Mouse (Mus musculus) hindbrain, embryonic 16.5 days (tissue): ENCODE results near the gene Sectm1a. TPM values are rescaled to one million over a fixed set of nuclear protein-coding genes. Genes with fewer than 3 reads are reported as not detected.

Source experiments
- ATAC-seq: fragments of 200-750 bp; cut with Nextera tagmentation; 2 replicates; pipeline ENCODE4 v1.8.0; 2017; ENCODE audit warnings: moderate TSS enrichment, moderate library complexity
- H3K27ac ChIP-seq: fragments of 300-500 bp; sonication (generic); 2 replicates; pipeline ENCODE4 v1.5.1; 2014; ENCODE audit warnings: low read depth, mild to moderate bottlenecking, control low read depth, low read length, moderate library complexity
- H3K27me3 ChIP-seq: fragments of 300-500 bp; sonication (generic); replicated peaks from 2 replicates; pipeline ENCODE4 v1.6.1; 2014; ENCODE audit warnings: low read length; ENCODE audit not compliant: control insufficient read depth, insufficient read depth
- H3K36me3 ChIP-seq: fragments of 300-500 bp; sonication (generic); 2 replicates; pipeline ENCODE4 v1.6.1; 2014; ENCODE audit warnings: mild to moderate bottlenecking, low read length, moderate library complexity, mixed read lengths; ENCODE audit not compliant: control insufficient read depth, insufficient read depth
- H3K4me1 ChIP-seq: fragments of 300-500 bp; sonication (generic); 2 replicates; pipeline ENCODE4 v1.6.1; 2014; ENCODE audit warnings: low read depth, low read length; ENCODE audit not compliant: control insufficient read depth, insufficient read depth
- H3K4me2 ChIP-seq: fragments of 300-500 bp; sonication (generic); 2 replicates; pipeline ENCODE4 v1.6.1; 2014; ENCODE audit warnings: mild to moderate bottlenecking, low read length, control low read depth, moderate library complexity
- H3K4me3 ChIP-seq: fragments of 300-500 bp; sonication (generic); 2 replicates; pipeline ENCODE4 v1.5.1; 2014; ENCODE audit warnings: mild to moderate bottlenecking, low read length, control low read depth, moderate library complexity
- H3K9ac ChIP-seq: fragments of 300-500 bp; sonication (generic); 2 replicates; pipeline ENCODE4 v1.6.1; 2014; ENCODE audit warnings: low read depth, mild to moderate bottlenecking, control low read depth, low read length, moderate library complexity
- H3K9me3 ChIP-seq: fragments of 300-500 bp; sonication (generic); 2 replicates; pipeline ENCODE4 v1.6.1; 2014; ENCODE audit warnings: mild to moderate bottlenecking, low read length, moderate library complexity; ENCODE audit not compliant: control insufficient read depth
- WGBS: fragments of 180-500 bp; shearing (Covaris S2); extraction: QIAGEN DNeasy Blood & Tissue Kit; methylation state at CpG from one replicate; pipeline ENCODE4 v1.1.7; 2014; 5-methylcytosine and 5-hydroxymethylcytosine counted together
- polyA plus RNA-seq: library from polyadenylated mRNA; unstranded; fragments of >200 nt; fragmentation: Nextera tagmentation; extraction: Ambion mirVana; gene quantifications from 2 replicates; pipeline ENCODE4 v1.2.1, GENCODE M21; 2015

The Sectm1a gene
- polyA plus RNA-seq, result not detected in 2 replicates

- H3K9me3 ChIP-seq, result no peaks in the 10 kb centered on the region
- no peaks in the 10 kb centered on the region for H3K27me3 ChIP-seq
- H3K27ac ChIP-seq, result no peak within 1 kb of the TSS
- no peaks in the 10 kb centered on the region for H3K4me1 ChIP-seq
- 82% methylated on average over 3 of the region's 3 CpGs for WGBS
- ATAC-seq, result no peak
- no peak within 1 kb of the TSS for H3K4me3 ChIP-seq
- H3K4me2 ChIP-seq, result no peak within 1 kb of the TSS
- no peaks in the 10 kb centered on the region for H3K36me3 ChIP-seq
- no peak within 1 kb of the TSS for H3K9ac ChIP-seq
Observed at GRCm38 (mm10) chr11:121081120-121081519, at the start of gene Sectm1a. Gene Sectm1a (minus strand): TSS chr11:121081220.

- Histone ChIP-seq H3K4me2 (no peak overlapping the region), H3K9me3 (no peaks in the 10 kb centered on the region), H3K36me3 (no peaks in the 10 kb centered on the region), H3K27me3 (no peaks in the 10 kb centered on the region), H3K27ac (no peak overlapping the region), H3K4me3 (no peak overlapping the region), H3K4me1 (no peaks in the 10 kb centered on the region), H3K9ac (no peak overlapping the region)
- 68% methylated on average over 1 of the region's 1 CpGs for WGBS
- no peak for ATAC-seq
Observed at GRCm38 (mm10) chr11:121129616-121130015, 48.6 kb upstream of the Sectm1a start.

DNA sequence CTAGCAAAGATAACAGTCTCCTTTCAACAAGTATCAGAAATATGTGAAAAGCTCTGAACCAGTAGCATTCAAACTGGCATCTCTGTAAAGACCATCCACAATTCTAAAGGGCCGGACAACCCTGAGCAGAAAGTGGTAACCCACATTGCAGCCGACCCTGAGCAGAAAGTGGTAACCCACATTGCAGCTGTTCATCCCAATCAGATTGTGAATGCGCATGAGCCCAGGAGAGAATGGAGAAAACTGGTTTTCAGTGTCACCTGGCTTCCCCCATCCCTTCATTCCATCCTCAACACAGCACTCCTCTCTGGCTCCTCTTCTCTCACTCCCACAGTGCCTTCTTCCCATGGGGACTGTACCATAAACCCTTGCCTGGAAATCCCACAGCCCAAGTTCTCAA, 46.4 kb upstream of the Sectm1a start:
- no peaks in the 10 kb centered on the region for H3K4me1 ChIP-seq
- WGBS, result 94% methylated on average over 3 of the region's 3 CpGs
- H3K9me3 ChIP-seq, result no peaks in the 10 kb centered on the region

DNA sequence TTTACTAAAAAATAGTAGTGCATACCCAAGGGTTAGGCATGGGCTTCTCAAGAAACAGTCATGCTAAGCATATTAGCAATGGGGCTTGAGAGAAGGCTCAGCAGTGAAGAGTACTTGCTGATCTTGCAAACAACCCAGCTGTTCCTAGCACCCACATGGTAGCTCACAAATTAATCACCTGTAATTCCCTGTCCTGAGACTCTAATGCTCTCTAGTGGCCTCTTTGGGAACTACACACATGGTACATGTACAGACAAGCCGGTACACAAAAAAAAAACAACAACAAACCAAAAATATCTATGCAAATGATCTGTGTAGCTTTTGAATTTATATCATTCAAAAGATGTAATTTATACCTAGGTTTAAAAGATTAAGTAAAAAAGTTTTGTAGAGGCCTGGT, 45.4 kb upstream of the Sectm1a start:
- Histone ChIP-seq H3K27me3 (no peaks in the 10 kb centered on the region), H3K9me3 (no peaks in the 10 kb centered on the region), H3K4me2 (no peak overlapping the region), H3K4me3 (no peak overlapping the region), H3K36me3 (no peaks in the 10 kb centered on the region), H3K4me1 (no peaks in the 10 kb centered on the region), H3K27ac (no peak overlapping the region), H3K9ac (no peak overlapping the region)
- no peak for ATAC-seq
- 77% methylated on average over 1 of the region's 1 CpGs for WGBS

More for the DNA sequence above, 46.4 kb upstream of the Sectm1a start:
- H3K4me2 ChIP-seq, result no peak overlapping the region
- H3K4me3 ChIP-seq, result no peak overlapping the region
- H3K27me3 ChIP-seq, result no peaks in the 10 kb centered on the region
- H3K27ac ChIP-seq, result no peak overlapping the region
- no peaks in the 10 kb centered on the region for H3K36me3 ChIP-seq
- ATAC-seq, result no peak
- no peak overlapping the region for H3K9ac ChIP-seq

- no peak for ATAC-seq
- WGBS, result 88% methylated on average over 3 of the region's 3 CpGs
- no peaks in the 10 kb centered on the region for H3K9me3 ChIP-seq
Observed at GRCm38 (mm10) chr11:121125522-121126172, 44.6 kb upstream of the Sectm1a start.

DNA sequence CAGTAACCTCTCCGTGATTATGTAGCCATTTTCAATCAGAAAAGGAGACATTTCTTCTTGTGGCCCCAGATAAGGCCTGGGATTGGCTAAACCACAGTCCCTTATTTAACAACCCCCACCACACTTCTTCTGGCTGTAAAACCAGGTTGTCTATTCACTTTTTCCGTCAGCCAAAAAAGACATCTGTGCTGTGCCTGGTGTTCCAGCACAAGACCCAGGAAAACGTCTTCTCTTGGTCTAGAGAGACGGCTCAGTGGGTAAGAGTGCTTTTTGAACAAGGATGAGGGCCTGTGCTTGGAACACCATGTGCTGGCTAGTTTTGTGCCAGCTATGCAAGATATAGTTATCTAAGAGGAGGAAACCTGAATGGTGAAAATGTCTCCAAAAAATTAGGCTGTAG, 42.4 kb upstream of the Sectm1a start:
- no peaks in the 10 kb centered on the region for H3K9me3 ChIP-seq
- H3K36me3 ChIP-seq, result no peaks in the 10 kb centered on the region
- H3K4me1 ChIP-seq, result no peaks in the 10 kb centered on the region
- 91% methylated on average over 4 of the region's 4 CpGs for WGBS
- H3K4me2 ChIP-seq, result no peak overlapping the region
- H3K27me3 ChIP-seq, result no peaks in the 10 kb centered on the region
- no peak overlapping the region for H3K9ac ChIP-seq
- H3K27ac ChIP-seq, result no peak overlapping the region
- no peak overlapping the region for H3K4me3 ChIP-seq
- no peak for ATAC-seq

More at GRCm38 (mm10) chr11:121125522-121126172, 44.6 kb upstream of the Sectm1a start:
- Histone ChIP-seq H3K4me2 (no peak overlapping the region), H3K36me3 (no peaks in the 10 kb centered on the region), H3K27ac (no peak overlapping the region), H3K9ac (no peak overlapping the region), H3K4me3 (no peak overlapping the region), H3K4me1 (no peaks in the 10 kb centered on the region), H3K27me3 (no peaks in the 10 kb centered on the region)

- no peaks in the 10 kb centered on the region for H3K27me3 ChIP-seq
- H3K4me3 ChIP-seq, result no peak overlapping the region
- H3K27ac ChIP-seq, result no peak overlapping the region
- H3K9me3 ChIP-seq, result no peaks in the 10 kb centered on the region
- WGBS, result 88% methylated on average over 2 of the region's 2 CpGs
- H3K4me2 ChIP-seq, result no peak overlapping the region
- H3K4me1 ChIP-seq, result no peaks in the 10 kb centered on the region
- H3K9ac ChIP-seq, result no peak overlapping the region
- no peaks in the 10 kb centered on the region for H3K36me3 ChIP-seq
- ATAC-seq, result no peak
Observed at GRCm38 (mm10) chr11:121122024-121122670, 41.1 kb upstream of the Sectm1a start.

DNA sequence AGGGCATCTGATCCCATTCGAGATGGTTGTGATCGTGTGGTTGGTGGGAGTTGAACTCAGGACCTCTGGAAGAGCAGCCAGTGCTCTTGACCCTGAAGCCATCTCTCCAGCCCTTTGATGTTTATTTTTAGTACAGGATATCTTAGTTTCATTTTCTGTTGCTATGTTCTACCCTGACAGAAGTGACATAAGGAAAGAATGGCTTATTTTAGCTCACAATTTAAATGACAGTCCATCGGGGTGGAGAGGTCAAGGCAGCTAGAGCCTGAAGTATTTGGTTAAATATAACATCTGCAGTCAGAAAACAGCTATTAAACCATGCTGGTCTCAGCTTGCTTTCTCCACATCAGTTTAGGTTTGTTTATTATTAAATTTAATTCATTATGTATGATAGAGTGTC, 40.1 kb upstream of the Sectm1a start:
- no peaks in the 10 kb centered on the region for H3K4me1 ChIP-seq
- no peaks in the 10 kb centered on the region for H3K9me3 ChIP-seq
- ATAC-seq, result no peak
- no peak overlapping the region for H3K4me3 ChIP-seq
- no peak overlapping the region for H3K4me2 ChIP-seq
- H3K9ac ChIP-seq, result no peak overlapping the region
- H3K27me3 ChIP-seq, result no peaks in the 10 kb centered on the region
- no peak overlapping the region for H3K27ac ChIP-seq
- no peaks in the 10 kb centered on the region for H3K36me3 ChIP-seq
- WGBS, result 84% methylated on average over 3 of the region's 3 CpGs

- H3K36me3 ChIP-seq, result no peaks in the 10 kb centered on the region
- 66% methylated on average over 3 of the region's 3 CpGs for WGBS
- no peak within 1 kb of the TSS for H3K4me2 ChIP-seq
- no peaks in the 10 kb centered on the region for H3K9me3 ChIP-seq
- H3K4me3 ChIP-seq, result no peak within 1 kb of the TSS
- no peak within 1 kb of the TSS for H3K27ac ChIP-seq
- no peaks in the 10 kb centered on the region for H3K4me1 ChIP-seq
- H3K9ac ChIP-seq, result no peak within 1 kb of the TSS
- no peak for ATAC-seq
- no peaks in the 10 kb centered on the region for H3K27me3 ChIP-seq
Observed at GRCm38 (mm10) chr11:121118577-121118976, 37.6 kb upstream of the Sectm1a start, which contains the start of gene Tex19.2. Gene Tex19.2 (minus strand): TSS chr11:121118677.
